Mouse (Mus musculus): ENCODE measurements at regions not wholly inside any gene's neighbourhood (a gene's known extent, or its start where the extent isn't known, plus 50 kb on each side); places are given as distances from the start of the nearest gene placed in this dataset.

DNA sequence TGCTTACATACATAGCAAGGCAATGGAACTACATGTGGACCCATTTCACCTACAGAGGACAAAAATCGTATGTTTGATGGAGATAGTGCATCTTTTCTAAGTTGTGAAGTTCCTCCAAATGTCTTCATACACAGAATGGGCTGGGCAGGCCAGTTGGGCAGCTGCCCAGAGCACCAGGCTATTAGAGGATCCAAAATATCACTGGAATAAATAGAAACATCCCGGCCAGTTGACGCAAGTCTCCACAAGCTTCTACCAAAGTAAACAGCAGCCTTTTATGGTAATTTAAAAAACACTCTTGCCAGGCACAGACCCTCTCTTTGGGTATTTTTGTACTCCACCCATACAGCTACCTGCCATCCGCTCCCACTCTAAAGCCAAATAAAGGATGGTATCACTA is 400.9 kb downstream of the H2al1j start:
- DNase-seq, result peak; percentile 93

DNA sequence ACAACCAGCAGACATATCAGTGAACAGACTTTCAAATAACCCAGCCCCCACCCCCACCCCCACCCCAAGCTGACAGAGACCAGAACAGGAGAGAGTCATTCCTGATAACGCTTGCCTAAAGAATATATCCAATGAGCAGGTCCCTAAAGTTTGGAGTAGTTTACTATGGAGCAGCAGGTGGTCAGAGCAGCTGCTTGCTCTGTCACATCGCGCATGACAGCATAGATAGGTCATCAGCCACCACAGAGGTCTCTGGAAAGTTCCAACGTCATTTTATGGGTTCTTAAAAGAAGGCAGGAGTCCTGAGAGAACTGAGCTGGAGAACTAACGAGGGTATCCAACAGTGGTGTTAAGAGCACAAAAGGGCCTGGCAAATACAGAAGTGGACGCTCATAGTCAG is 402.4 kb downstream of the H2al1j start:
- no peak for DNase-seq

DNA sequence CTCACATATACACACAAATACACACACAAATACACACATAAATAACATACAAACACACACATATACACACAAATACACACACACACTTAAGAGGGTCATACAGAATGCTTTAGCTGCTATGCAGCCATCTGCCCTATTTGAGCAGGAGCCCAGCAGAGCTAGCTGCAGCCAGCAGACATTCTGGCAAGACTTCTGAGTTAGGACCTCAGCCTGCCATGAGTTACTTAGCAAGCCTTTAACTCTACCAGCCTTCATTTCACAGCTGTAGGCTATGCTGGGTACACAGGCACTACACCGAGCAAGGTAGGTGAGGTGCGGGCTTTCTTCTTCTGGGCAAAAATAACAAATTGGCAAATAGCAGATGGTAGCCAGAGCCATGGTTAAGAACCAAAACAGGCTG is 404.7 kb downstream of the H2al1j start:
- peak; percentile 63 for DNase-seq

DNA sequence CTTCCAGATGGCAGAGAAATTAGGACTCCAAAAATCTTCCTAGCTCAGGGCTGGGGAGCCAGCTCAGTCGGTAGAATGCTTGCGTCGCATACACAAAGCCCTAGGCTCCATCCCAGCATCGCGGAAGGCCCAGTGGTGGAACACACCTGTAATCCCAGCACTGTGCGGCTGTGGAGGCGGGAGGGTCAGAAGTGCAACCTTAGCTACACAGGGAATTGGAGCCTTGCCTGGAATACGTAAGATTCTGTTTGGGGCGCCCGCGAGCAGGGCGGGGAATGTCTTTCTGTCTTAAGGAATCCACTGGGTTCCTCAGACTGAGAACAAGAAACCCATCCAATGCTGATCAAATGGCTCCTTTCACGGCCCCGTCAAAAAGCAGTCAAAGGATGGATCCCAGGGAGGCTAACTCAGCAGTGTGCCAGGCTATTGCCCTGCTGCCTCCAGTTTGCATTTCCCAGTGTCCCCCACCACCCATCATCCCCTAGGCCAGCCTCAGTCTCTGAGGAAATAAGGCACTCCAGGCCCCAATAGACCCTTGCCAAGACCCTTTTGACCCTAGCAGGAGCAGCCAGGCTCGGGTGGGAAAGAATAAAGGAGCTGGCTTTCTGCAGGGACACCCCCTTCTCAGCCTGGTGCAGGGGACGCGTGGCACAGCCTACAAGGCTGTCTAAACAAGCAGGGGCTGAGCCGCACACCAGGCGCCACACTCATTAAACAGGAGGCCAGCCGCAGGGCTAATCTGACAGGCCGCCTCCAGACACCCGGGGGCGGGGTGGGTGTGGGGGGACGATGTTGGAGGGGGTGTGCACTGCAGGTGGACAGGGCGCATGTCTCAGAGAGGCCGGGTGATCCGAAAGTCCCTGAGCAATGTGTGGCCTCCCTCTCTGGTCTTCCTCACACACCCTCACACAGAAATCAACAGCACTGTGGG is 407.1 kb downstream of the H2al1j start:
- DNase-seq, result peak; percentile 82

DNA sequence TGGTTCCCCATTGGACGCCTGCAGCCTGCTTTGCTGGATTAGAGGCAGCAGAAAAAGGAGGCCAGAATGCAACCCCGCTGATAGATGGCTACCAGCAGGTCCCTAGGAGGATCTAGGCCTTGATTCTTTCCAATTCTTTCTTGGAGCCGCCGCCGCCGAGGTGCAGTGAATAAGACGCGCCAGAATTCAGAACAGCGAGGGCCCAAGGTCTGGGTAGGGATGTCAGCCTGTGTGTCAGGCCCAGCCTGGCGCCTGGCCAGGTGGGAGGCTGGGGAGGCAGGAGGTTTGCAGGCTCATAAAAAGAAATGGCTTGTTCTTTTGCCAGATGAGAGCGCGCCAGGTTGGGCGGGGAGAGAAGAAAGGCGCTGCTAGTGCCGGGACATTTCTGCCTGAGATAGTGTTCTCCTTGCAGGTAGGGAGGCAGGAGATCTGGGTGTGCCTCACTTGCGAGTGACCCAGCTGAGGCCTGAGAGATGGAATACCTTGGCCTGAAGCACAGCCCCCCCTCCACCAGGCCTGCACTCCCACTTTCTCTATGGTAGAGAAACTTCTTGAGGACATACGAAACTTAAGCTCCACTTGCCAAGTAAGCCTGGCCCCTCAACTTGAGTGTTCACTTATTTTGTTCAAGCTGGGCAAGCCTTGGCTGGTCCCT is 408.0 kb downstream of the H2al1j start:
- DNase-seq, result peak; percentile 97

DNA sequence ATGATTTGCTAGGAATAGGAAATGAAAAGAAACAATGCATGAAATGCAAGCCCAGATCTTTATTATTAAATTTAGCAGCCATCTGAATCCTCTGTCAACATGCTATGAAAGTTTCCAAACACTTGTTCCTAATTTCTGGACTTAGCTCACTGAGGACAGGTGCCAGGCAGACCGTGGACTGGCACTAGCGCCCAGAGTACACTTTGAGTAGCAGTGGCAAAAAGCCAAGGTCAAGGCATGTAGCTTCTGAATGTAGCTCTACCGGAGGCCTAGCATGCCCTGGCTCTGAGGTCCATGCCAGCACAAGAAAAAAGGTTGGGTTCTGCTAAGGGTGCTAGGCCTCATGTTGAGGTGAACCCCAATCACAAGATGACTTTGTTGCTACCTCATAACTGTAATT is 408.9 kb downstream of the H2al1j start:
- peak; percentile 91 for DNase-seq

DNA sequence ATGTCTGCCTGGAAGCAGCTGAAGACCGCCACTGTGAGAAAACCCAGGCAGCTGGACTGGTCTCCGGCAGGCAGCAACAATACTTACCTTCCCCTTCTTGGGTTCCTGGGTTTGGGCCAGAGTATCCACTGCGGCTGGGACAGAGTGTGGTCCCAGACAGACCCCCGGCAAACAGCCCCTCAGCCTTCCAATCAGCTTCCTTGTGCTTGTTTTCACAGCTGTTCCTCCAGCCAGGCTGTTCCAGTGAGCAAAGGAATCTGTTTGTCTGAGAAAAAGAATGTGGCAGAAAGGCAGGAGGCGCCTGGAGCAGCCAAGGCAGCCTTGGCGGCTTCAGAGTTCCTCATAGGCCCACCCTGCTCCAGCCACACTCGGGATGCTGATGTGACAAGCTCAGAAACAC is 411.9 kb downstream of the H2al1j start:
- peak; percentile 95 for DNase-seq

DNA sequence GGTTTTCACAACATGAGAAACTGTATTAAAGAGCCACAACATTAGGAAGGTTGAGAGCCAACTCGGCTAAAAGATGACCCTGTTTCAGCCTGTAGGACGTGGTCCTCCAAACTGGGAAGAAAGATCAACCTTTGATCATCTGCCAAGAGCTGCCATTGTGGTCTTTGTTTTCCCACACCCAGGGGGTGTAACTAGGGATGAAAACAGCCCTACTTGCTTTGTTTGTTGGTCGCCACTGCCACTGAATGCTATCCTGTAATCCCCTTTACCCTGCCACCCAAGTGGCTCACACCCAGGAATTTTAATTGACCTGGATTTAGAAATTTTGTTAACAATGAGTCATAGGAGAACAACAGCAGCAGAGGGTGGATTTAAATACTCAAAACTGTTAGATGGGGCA is 414.2 kb downstream of the Bcor start:
- no peak for DNase-seq

DNA sequence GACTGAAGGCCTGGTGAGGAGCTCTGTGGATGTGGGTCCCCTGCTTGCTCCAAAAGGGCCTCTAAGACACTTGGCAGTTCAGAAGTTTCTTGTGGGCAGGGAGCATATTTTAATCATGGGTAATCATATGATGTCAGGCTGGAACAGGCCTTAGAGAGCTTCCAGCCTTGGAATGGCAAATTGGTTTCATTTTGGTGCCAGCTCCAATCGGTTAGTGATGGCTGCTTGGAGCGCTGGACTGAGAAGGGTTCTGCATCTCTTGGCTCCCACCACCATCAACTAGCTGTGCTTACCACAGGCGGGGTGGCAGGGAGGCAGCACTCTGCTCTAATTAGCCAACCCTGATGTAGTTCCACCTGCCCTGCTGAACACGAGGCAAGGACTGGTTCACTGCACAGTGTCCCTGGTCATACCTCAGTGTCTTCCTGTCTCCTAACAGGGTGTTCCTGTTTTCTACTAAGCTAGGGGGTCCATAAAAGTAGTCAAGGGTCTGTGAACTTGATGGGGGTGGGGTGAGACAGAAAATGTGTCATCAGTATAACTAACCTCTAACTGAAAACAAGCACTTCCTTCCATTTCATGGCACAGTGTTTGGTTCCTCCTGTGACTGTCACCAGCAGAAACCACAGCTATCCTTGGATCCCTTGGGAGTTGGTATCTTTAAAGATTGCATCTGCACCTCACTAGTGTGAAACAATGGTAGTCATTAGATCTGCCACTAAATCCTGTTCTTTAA is 412.6 kb downstream of the Bcor start:
- peak; percentile 81 for DNase-seq

DNA sequence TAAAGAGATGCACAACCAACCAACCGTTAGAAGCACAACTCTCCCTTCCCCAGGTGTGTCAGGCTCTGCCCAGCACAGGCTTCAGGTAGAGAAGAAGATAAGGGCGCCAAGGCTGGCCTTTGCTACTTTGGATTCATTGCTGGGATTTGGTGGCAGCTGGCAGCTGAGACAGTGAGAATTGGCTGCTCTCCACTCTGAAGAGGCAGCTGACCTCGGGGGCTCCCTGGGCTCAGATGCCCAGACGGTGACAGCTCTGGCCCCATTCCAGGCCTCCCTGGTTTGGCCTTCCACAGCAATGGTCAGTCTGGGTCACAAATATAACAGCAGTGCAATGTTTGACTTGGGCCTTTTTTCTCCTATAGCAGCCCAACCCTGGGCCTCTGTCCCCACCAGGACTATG is 411.9 kb downstream of the Bcor start:
- peak; percentile 92 for DNase-seq

DNA sequence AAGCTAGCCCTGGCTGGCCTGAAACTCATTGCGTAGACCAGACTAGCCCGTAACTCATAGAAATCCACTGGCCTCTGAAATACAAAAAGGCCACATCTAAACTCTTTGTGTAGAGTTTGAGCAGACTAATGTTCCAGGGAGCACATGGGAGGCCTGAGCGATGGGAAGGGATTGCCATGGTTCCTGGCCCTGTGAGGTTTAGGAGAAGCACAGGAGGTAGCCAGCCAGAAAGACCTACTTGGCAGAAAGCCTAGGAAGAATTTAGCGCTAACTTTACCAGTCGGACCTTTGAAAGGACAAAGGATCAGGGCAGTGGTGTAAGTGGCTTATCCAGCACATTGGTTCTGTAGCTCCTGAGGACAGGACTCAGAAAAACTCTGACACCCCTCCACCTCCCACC is 407.6 kb downstream of the Bcor start:
- DNase-seq, result peak; percentile 49

DNA sequence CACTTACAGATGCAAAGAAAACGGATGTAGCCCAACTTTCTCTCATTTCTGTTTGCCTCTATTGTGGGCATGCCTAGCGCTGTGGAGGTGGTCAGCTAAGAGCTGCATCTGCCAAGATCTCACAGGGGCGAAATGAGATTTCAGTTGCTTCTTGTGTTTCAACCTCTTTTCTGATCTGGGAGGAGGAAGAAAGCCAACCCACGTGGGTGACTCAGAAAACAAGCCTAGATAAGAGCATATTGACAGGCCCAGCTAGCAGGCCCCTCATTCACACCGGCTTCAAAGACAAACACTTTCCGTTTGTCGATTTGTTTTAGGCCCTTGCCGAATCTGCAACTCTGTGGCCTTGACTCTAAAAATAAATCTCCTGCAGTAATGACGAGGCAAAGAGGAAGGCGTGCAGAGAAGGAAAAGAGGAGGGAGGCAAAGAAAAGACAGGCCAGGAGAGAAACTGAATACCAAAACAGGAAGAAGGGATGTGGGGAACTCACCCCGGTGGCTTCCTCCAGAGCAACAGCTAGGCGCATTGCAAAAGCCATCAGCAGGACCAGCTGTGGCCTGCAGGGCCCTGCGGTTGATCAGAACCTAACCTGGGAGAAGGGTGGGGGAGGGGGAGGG is 407.1 kb downstream of the Bcor start:
- DNase-seq, result peak; percentile 70

DNA sequence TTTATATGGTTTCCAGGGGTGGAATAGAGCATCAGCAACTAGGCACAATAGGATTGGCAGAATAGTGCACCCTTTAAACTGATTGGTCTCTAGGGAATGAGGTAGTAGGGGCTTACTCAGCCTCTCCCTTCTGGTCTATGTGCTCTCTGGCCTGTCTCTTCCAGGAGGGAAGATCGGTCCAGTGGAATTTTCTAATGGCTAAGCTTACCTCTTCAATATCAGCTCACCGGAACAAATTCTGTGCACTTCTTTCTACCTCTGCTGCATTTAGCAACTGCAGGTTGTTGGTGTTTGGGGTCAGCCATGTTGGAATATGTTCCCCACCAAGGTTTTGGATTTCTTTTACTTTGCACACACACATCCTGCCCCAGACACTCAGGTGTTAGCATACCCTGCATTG is 405.1 kb downstream of the Bcor start:
- peak; percentile 54 for DNase-seq

DNA sequence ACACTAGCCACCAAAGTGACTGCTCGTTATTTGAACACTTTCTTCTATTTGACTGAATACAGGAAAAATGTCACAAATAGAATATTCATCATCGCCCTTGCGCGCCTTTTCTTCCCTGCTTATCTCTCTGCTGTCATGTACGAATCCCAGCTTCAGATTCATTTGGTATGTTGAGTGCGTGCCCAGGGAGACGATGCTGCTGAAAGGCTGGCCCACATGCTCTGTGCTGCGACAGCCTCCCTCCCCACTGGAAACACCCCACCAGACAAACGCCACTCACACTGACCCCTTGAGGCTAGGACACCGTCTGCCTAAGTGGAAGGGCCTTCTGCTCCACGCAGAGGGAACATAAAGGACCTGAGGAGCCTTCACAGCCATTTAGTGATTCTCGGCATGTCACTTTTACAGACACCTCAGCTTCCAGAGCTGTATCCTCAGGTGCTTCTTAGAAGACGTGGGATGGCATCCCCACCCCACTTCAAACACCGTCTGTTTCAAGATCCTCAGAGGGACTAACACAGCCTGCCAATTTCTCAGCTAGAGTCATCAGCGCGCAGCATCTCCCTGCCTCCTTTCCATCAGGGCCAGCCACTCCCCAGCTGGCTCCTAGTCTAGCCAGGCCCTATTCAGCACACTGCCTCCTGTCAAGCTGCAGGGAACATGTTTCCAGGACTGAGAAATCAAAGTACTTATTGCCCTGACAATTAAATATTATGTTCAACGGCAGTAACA is 396.6 kb downstream of the Bcor start:
- no peak for DNase-seq

DNA sequence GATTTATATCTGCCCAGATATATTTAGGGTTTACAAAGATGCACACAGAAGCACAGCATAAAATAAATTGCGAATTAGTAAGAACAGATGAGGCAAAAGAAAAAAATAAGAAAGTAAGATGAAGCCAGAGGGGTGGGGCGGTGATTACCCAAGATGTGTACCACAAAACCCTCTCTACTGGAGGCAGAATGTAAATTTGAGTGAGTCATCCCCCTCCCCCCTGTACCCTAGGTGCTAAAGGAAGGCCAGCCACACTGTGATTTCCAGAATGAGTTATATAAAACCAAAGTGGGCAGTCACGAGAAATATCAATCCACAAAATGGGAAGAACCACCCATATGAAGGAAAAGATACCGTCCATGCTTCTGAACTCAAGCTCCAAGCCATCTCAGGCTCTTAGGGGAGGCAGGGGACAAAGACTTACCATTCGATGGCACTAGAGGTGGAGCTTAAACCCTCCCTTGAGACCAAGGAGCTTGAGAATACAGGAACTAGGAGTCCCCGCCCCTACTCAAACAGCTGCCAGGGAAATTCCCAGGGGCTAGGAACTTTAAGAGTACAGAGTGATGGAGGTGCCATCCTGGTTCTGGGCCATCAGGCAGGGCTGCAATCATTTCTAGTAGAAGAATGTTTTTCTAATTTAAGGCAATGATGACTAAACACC is 383.8 kb downstream of the Bcor start:
- DNase-seq, result peak; percentile 66

DNA sequence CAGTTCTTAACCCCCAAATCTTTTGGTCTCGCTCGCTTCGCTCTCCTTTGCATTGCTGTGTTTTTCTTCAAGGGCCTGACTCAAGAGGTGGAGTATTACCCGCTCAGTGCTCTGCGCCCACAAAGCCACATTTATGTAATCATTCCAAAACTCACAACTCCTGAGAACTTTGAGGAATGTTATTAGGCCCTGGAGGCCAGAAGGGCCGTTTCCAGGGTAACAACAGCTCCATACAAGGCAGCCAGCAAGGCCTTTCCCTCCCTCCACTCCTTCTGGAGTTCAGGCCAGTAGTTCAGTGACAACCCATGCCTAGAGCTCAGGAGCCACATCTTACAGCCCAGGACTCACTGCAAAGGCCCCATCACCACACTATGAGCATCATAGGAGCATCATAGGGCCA is 365.1 kb downstream of the Bcor start:
- DNase-seq, result peak; percentile 84

DNA sequence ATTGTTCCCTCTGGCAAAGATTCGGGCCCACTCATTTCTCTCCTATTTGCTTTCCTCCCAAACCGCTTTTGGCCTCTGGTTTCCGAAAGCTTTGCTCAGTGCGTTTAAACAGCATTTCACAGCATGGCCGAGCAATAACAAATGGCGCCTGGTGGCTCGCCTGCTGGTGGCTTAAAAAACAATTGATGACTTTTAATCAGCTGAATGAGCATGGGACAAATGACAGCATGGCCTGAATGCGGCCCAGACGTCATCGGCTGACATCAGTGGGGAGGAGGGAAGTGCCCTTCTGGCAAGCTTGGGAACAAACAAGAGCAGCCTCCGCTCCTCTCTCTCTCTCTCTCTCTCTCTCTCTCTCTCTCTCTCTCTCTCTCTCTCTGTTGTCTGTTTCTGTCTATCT is 362.3 kb downstream of the Bcor start:
- DNase-seq, result peak; percentile 95

DNA sequence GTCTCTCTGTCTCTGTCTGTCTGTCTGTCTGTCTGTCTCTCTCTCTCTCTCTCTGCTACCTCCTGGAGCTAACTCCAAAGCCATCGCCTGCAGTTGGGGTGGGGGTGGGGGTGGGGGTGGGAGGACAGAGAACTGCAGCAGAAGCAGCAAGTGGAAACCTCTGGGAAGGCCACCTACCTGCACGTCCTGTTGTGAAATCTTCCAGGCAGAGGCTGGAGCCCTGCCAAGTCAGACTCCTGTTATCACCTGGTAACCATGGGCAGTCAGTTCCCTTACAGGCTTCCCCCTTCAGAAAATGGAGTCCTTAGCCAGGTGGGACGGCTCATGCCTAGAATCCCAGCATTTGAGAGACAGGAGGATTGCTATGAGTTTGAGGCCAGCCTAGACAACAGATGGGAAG is 361.8 kb downstream of the Bcor start:
- no peak for DNase-seq

DNA sequence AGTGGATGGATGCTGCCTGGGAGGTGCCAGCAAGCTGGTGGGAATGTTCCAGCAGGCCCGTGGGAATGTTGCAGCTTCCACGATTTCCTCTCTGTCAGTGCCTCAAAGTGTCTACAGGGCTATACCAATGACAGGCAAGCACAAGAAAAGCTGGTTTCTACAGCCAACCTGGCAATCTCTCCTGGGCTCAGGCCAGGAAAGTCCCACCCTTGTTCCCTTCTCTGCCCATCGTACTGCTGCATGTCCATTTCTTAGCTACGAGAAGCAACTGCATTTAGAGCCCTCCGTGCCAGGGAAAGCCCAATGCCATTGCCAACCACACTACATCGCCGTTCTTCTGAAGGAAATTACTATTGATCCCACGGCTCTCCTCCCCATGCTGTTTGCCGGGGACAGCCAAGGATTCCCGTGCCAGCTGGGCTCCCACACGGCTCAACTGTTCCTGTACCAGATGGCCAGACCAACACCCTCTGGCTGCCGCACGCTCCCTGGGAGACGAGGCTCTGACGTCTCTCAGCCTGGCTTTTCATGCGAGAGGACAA is 359.7 kb downstream of the Bcor start:
- no peak for DNase-seq

DNA sequence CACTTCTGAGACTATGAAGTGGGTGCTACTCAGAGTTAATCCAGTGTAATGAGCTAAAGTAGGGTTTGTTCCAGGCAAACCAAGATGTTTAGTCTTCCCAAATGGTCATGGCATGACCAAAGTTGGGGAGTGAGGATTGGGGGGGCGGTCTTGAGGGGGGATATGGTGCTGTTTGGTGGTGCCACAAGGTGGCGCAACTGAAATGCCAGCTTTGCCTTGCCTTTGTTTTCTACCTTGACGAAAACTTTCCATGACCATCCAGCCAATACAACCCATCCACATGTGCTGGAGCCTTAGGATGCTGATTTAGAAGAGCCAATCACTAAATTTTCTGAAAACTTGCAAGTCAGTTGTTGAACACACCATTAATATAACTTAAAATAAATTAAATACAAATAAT is 358.9 kb downstream of the Bcor start:
- no peak for DNase-seq

DNA sequence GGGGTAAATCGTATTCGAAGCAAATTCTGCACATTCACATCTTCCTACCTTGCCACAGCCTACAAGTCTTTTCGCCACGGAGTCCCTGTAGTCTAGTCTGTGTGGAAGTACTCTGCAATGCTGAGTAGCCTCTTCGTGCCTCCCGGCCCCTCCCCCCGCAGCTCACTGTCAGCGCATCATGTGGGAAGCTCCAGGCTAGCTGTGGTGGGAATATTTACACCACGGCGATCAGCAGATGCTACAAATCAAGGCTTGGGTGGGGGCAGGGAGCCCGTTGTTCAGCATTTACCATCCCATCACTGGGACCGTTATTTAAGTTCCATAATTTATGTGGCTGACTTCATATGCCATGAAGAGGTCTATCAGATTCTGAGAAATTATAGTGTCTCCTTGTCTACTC is 358.5 kb downstream of the Bcor start:
- DNase-seq, result no peak
